Mouse (Mus musculus) E14TG2a.4 (cell line): Measurements from ENCODE around the gene Slc4a2.

ENCODE experiments used
- H3K27me3 ChIP-seq: 2 replicates; pipeline ENCODE4 v1.6.1; 2014; ENCODE audit warnings: low read length, control low read depth; ENCODE audit not compliant: insufficient read depth
- H3K36me3 ChIP-seq: 2 replicates; pipeline ENCODE4 v1.6.1; 2014; ENCODE audit warnings: low read length, control low read depth; ENCODE audit not compliant: insufficient read depth
- H3K4me1 ChIP-seq: replicated peaks from 2 replicates; pipeline ENCODE4 v1.6.1; 2014; ENCODE audit warnings: low read depth, low read length, control low read depth
- H3K4me3 ChIP-seq: replicated peaks from 2 replicates; pipeline ENCODE4 v1.5.1; 2014; ENCODE audit warnings: mild to moderate bottlenecking, low read length
- H3K9me3 ChIP-seq: 2 replicates; pipeline ENCODE4 v1.6.1; 2014; ENCODE audit warnings: low read length, control low read depth
- CTCF ChIP-seq: conservative IDR thresholded peaks from 2 replicates; pipeline ENCODE4 v1.5.1; 2014; ENCODE audit warnings: low read length
- NANOG ChIP-seq: IDR thresholded peaks from 2 replicates; pipeline ENCODE4 v1.6.1; 2014; ENCODE audit warnings: borderline replicate concordance, low read length, mixed read lengths
- POU5F1 ChIP-seq: IDR thresholded peaks from 2 replicates; pipeline ENCODE4 v1.6.1; 2014; ENCODE audit warnings: low read length, borderline replicate concordance

Gene Slc4a2

DNA sequence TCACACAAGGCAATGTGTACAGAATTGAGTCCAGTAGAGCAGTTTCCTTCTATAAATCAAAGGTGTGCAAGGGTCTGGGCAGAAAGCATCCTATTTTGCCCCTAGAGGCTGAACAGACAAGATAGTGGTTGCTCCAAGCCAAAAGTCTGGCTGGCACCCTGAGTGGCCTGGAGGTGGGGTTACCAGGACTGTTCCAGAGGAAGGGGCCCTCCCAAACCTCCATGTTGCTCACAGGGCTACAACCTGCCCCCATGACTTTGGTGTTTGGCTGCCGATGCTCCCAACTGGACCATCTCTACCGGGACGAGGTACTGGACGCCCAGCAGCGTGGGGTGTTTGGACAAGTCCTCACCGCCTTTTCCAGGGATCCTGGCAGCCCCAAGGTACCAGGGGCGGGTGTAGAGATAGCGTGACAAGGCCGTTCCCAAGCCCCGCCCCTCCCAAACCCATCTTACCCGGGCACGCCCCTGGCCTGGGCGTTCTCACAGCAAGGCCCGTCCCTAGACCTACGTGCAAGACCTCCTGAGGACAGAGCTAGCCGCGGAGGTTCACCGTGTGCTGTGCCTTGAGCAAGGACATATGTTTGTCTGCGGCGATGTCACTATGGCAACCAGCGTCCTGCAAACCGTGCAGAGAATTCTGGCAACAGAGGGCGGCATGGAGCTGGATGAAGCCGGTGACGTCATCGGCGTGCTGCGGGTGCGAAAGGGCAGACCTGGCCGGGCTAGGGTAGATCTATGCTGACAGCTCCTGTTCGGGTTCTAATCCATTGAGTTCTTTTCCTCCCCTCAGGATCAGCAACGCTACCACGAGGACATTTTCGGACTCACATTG, 40.4 kb upstream of the Slc4a2 start:
- Histone ChIP-seq H3K4me1 (peaks cover 74% of the 10 kb centered on the region), H3K36me3 (peaks cover 18% of the 10 kb centered on the region), H3K4me3 (peak overlapping the region; percentile 76), H3K27me3 (peaks cover 28% of the 10 kb centered on the region), H3K9me3 (no peaks in the 10 kb centered on the region)
- peak; percentile 21; the same call in 1 of the 2 replicates for TF ChIP-seq CTCF
- no peak for TF ChIP-seq POU5F1
- TF ChIP-seq NANOG: no peak

DNA sequence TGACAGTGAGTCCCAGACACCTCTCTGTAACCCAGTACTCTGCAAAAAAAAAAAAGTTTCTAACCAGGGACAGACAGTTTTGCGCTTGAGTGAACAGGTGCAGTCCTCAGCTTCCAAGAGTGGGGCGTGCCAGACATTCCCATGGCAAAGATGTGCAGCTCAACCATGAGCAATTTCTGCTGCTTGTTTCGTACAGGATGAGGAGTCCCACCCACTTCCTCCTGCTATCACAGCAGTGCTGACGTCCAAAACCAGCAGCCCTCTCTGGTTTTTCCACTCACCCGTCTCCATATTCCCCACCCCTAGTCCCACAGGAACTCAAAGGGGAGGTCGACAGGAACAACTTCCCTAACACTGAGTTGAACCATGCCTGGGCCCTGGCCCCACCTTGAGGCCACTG, 39.2 kb upstream of the Slc4a2 start:
- no peak overlapping the region for H3K4me3 ChIP-seq
- H3K9me3 ChIP-seq: no peaks in the 10 kb centered on the region
- peaks cover 76% of the 10 kb centered on the region for H3K4me1 ChIP-seq
- H3K36me3 ChIP-seq: peaks cover 18% of the 10 kb centered on the region
- peaks cover 35% of the 10 kb centered on the region for H3K27me3 ChIP-seq
- TF ChIP-seq CTCF: no peak
- no peak for TF ChIP-seq POU5F1
- no peak for TF ChIP-seq NANOG

GRCm38 (mm10) chr5:24385374-24385773, 38.3 kb upstream of the Slc4a2 start:
- H3K27me3 ChIP-seq: peaks cover 37% of the 10 kb centered on the region
- TF ChIP-seq CTCF: no peak
- no peak for TF ChIP-seq NANOG
- no peak for TF ChIP-seq POU5F1
- no peak overlapping the region for H3K4me3 ChIP-seq
- peaks cover 73% of the 10 kb centered on the region for H3K4me1 ChIP-seq
- peaks cover 18% of the 10 kb centered on the region for H3K36me3 ChIP-seq
- H3K9me3 ChIP-seq: no peaks in the 10 kb centered on the region

DNA sequence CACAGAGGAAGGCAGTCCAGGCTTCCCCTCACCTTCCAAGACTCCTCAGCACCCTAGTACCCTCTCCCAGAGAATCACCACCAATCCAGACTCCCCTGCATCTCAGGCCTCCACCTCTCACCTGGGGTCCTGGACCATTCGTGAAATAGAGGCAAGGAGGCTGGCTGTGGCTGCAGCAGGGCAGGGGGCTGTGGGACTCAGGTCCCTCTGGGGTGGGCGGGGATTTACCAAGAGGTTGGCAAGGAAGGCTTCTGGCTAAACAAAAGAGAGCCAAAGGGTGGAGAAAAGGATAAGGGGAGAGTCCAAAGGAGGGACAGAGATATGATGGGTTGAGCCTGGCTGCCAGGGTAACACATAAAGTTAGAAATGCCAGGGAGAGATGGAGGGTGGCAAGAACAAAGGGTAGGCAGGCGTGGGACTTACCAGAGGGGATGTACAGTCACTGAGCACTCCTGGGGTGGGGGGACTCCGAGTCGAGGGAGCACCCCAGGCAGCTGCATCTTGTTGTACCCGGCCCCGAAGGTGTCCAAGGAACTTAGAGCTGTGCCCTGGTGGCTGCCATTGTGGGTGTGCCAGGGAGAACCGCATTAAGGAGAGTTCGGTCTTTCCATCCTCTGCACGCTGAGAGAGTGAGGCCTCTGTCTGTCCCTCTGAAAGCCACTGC, 37.6 kb upstream of the Slc4a2 start:
- H3K27me3 ChIP-seq: peaks cover 40% of the 10 kb centered on the region
- TF ChIP-seq CTCF: no peak
- TF ChIP-seq POU5F1: no peak
- no peak for TF ChIP-seq NANOG
- H3K4me3 ChIP-seq: no peak overlapping the region
- H3K9me3 ChIP-seq: no peaks in the 10 kb centered on the region
- H3K36me3 ChIP-seq: peaks cover 18% of the 10 kb centered on the region
- peaks cover 67% of the 10 kb centered on the region for H3K4me1 ChIP-seq

- TF ChIP-seq CTCF: no peak
- TF ChIP-seq POU5F1: no peak
- TF ChIP-seq NANOG: no peak
- Histone ChIP-seq H3K4me3 (peak overlapping the region; percentile 80), H3K9me3 (no peaks in the 10 kb centered on the region), H3K4me1 (peaks cover 70% of the 10 kb centered on the region), H3K27me3 (peaks cover 40% of the 10 kb centered on the region), H3K36me3 (peaks cover 18% of the 10 kb centered on the region)
Measured at GRCm38 (mm10) chr5:24387264-24388241, 36.1 kb upstream of the Slc4a2 start.

DNA sequence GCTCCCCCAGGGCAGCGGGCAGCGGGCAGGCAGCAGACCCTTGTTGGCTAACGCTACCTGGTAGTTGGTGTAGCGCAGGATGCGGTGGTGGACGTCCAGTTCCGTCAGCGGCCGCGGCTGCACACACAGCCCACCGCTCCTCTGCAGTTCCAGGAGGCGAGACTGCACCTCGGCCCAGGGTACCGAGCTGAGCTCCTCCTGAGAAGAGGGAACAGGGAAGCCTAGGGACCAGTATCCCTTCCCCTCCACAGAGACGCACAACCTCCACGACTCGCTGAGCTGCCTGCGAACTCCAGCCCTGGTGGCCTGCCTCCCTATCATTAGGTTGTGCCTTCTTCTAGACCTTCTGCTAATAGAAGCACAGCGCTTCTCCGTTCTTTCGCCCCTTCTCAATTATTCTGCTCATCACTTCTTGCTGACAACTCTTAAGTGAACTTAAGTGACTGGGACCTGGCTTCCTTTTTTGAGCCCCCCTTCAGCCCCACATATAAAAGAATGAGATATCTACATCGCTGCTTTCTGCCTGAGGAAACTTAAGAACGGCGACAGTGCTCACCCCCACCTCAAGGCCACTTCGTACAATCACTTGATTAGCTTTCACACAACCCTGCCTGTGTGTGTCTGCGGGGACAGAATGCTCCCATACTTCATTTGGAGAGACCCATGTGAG, 35.3 kb upstream of the Slc4a2 start:
- Histone ChIP-seq H3K9me3 (no peaks in the 10 kb centered on the region), H3K36me3 (peaks cover 18% of the 10 kb centered on the region), H3K4me1 (peaks cover 72% of the 10 kb centered on the region), H3K4me3 (peak overlapping the region; percentile 80), H3K27me3 (peaks cover 40% of the 10 kb centered on the region)
- no peak for TF ChIP-seq CTCF
- TF ChIP-seq POU5F1: no peak
- TF ChIP-seq NANOG: no peak

GRCm38 (mm10) chr5:24389011-24389657, 34.5 kb upstream of the Slc4a2 start:
- Histone ChIP-seq H3K4me1 (peaks cover 73% of the 10 kb centered on the region), H3K27me3 (peaks cover 40% of the 10 kb centered on the region), H3K4me3 (peak overlapping the region; percentile 80), H3K36me3 (peaks cover 18% of the 10 kb centered on the region), H3K9me3 (no peaks in the 10 kb centered on the region)
- TF ChIP-seq CTCF (no peak), POU5F1 (no peak), NANOG (no peak)
